In the genomic region with DNA sequence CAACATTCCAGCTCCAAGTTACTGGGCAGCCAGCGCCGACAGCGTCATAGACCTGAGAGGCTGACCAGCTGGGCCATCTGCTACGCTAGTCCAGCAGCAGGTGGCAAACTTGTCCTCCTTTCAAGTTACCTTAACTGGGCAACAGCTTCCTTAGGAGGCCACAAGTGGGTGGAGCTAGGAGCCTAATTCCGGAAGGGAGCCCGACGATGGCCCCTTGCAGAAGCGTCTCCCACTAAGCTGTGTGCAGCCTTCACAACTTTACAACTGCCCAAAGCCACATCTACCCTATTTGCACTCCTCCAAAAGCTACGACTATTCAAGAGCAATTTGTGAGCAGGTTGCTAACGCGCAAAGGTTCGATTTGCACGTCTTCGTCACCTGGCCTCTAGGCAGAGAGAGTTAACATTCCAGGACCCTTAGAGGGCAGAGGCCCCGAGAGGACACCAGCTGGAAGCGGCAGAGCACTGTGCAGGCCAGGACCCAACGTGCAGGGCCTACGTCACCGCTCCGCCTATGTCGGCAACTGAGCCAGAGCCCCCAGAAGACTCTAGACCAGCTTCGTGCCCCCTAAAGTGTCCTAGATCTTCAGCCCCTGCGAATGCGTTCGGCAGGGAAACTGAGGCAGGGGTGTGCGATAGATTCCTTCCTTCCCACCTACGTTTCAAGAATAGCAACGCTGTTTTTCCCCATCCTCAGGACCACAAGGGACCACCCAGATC, we compare ENCODE assay signal across 8 mouse cellular contexts. TPM values are rescaled to one million over a fixed set of nuclear protein-coding genes. Genes with fewer than 3 reads are reported as not detected.
DNase-seq lines count a peak whose midpoint lies in the region; ATAC-seq and TF ChIP-seq lines count a peak whose summit lies in the region.

No protein-coding gene starts in this region.

- TF ChIP-seq POLR2A in kidney, adult 2 months (IDR thresholded peaks at IDR 0.05; ENCODE audit: low read depth, low read length) = no peak
- no peak for TF ChIP-seq POLR2A in olfactory bulb, adult 2 months (IDR thresholded peaks at IDR 0.05; ENCODE audit: insufficient read depth, low read depth, low read length)

- TF ChIP-seq CTCF in kidney, adult 2 months (conservative IDR thresholded peaks at IDR 0.05; ENCODE audit: insufficient read depth, insufficient read length, low read depth, low read length) = peak; percentile 52
- TF ChIP-seq CTCF in olfactory bulb, adult 2 months (IDR thresholded peaks at IDR 0.05; ENCODE audit: insufficient read depth, low read depth, low read length) = no peak

- peak; percentile 29 for DNase-seq in T-cell, adult 2 months (ENCODE audit: low spot score)
- peak; percentile 76 for DNase-seq in embryo, embryonic 10 days (ENCODE audit: low spot score)
- DNase-seq in heart, adult 18-20 months = peak; percentile 73 to 78
- DNase-seq in kidney, adult 2 months = peak; percentile 91
- DNase-seq in frontal cortex, postnatal 25 days (ENCODE audit: low spot score in 2 of 2) = no peak

- peak overlapping the region; percentile 62 for H3K4me2 ChIP-seq in lung, embryonic 16.5 days (ENCODE audit: low read depth, low read length)

- WGBS in kidney, adult 2 months = 1% methylated on average over 28 of the region's 28 CpGs
- 1% methylated on average over 28 of the region's 28 CpGs for WGBS in lung, embryonic 16.5 days
- WGBS in olfactory bulb, adult 2 months = 2% methylated on average over 28 of the region's 28 CpGs

- peak overlapping the region; percentile 95 for H3K27ac ChIP-seq in kidney, adult 2 months (ENCODE audit: insufficient read depth, low read depth, low read length)
- H3K27ac ChIP-seq in lung, embryonic 16.5 days (ENCODE audit: low read length) = peak overlapping the region; percentile 99
- H3K27ac ChIP-seq in olfactory bulb, adult 2 months (ENCODE audit: insufficient read depth, low read depth, low read length) = peak overlapping the region; percentile 74

- H3K27me3 ChIP-seq in kidney, adult 2 months (replicated peaks; ENCODE audit: control insufficient read depth, insufficient read depth, low read length) = no peaks in the 10 kb centered on the region
- no peaks in the 10 kb centered on the region for H3K27me3 ChIP-seq in lung, embryonic 16.5 days (ENCODE audit: control insufficient read depth, insufficient read depth, low read depth, low read length)

- no peaks in the 10 kb centered on the region for H3K36me3 ChIP-seq in kidney, adult 2 months (ENCODE audit: control insufficient read depth, insufficient read depth, low read length)
- peaks cover 7% of the 10 kb centered on the region for H3K36me3 ChIP-seq in lung, embryonic 16.5 days (ENCODE audit: control insufficient read depth, insufficient read depth, low read length)

- peak; percentile 5 for ATAC-seq in CD4-positive, CD25-positive, alpha-beta regulatory T cell, adult 4 months
- peak; percentile 26 for ATAC-seq in lung, embryonic 16.5 days (ENCODE audit: low read depth)

- H3K9ac ChIP-seq in lung, embryonic 16.5 days (ENCODE audit: low read length) = peak overlapping the region; percentile 99

- H3K9me3 ChIP-seq in lung, embryonic 16.5 days (ENCODE audit: control insufficient read depth, low read length) = no peaks in the 10 kb centered on the region

- H3K4me1 ChIP-seq in kidney, adult 2 months (ENCODE audit: control insufficient read depth, insufficient read depth, low read length) = peaks cover 15% of the 10 kb centered on the region; the same call in 1 of the 2 replicates
- H3K4me1 ChIP-seq in lung, embryonic 16.5 days (replicated peaks; ENCODE audit: control insufficient read depth, insufficient read depth, low read length) = peaks cover 22% of the 10 kb centered on the region
- peaks cover 10% of the 10 kb centered on the region for H3K4me1 ChIP-seq in olfactory bulb, adult 2 months (ENCODE audit: control insufficient read depth, insufficient read depth, low read length)

- H3K4me3 ChIP-seq in kidney, adult 2 months (ENCODE audit: insufficient read depth, low read depth, low read length) = peak overlapping the region; percentile 85
- peak overlapping the region; percentile 79 for H3K4me3 ChIP-seq in lung, embryonic 16.5 days (ENCODE audit: low read length)
- H3K4me3 ChIP-seq in olfactory bulb, adult 2 months (ENCODE audit: insufficient read depth, low read depth, low read length) = peak overlapping the region; percentile 73

RNA-seq across cellular contexts. Expression of a gene that starts 0.4 kb away (rescaled TPM):
- polyA plus RNA-seq in CD4-positive, CD25-positive, alpha-beta regulatory T cell, adult 4 months (2017; shearing (Covaris generic)) = 100 to 1,000 TPM; 106 to 115 TPM
- total RNA-seq in heart, adult 18-20 months (2021) = 10 to 100 TPM; 27.3 to 30.5 TPM
- polyA plus RNA-seq in kidney, adult 2 months (2012; rRNA removed) = 37.2 and 43.1 TPM in 2 replicates
- 75.3 and 75.8 TPM in 2 replicates for polyA plus RNA-seq in lung, embryonic 16.5 days (2015; fragmentation: Nextera tagmentation; extraction: Ambion mirVana)
- not detected in 2 replicates for polyA plus RNA-seq in olfactory bulb, adult 2 months (2012; ENCODE audit: insufficient read depth, insufficient read length, low replicate concordance, missing spikeins)

RNA-seq across cellular contexts. Expression of a gene that starts 21.2 kb away (rescaled TPM):
- polyA plus RNA-seq in CD4-positive, CD25-positive, alpha-beta regulatory T cell, adult 4 months (2017; shearing (Covaris generic)) = under 1 TPM; 0.34 to 0.98 TPM
- 10 to 100 TPM; 37.7 to 39.3 TPM for total RNA-seq in heart, adult 18-20 months (2021)
- 39.6 and 41.5 TPM in 2 replicates for polyA plus RNA-seq in kidney, adult 2 months (2012; rRNA removed)
- 193 and 203 TPM in 2 replicates for polyA plus RNA-seq in lung, embryonic 16.5 days (2015; fragmentation: Nextera tagmentation; extraction: Ambion mirVana)
- not detected in 2 replicates for polyA plus RNA-seq in olfactory bulb, adult 2 months (2012; ENCODE audit: insufficient read depth, insufficient read length, low replicate concordance, missing spikeins)

RNA-seq across cellular contexts. Expression of a gene that starts 32.9 kb away (rescaled TPM):
- 1 to 10 TPM; 5.6 to 8.2 TPM for polyA plus RNA-seq in CD4-positive, CD25-positive, alpha-beta regulatory T cell, adult 4 months (2017; shearing (Covaris generic))
- 1 to 10 TPM; 6.8 to 7.7 TPM for total RNA-seq in heart, adult 18-20 months (2021)
- 20.4 and 25.7 TPM in 2 replicates for polyA plus RNA-seq in kidney, adult 2 months (2012; rRNA removed)
- polyA plus RNA-seq in lung, embryonic 16.5 days (2015; fragmentation: Nextera tagmentation; extraction: Ambion mirVana) = 14.3 and 14.6 TPM in 2 replicates
- not detected in 2 replicates for polyA plus RNA-seq in olfactory bulb, adult 2 months (2012; ENCODE audit: insufficient read depth, insufficient read length, low replicate concordance, missing spikeins)

RNA-seq across cellular contexts. Expression of a gene that starts 45.4 kb away (rescaled TPM):
- 1 to 10 TPM in 1 of 2 experiments, under 1 TPM in 1; 0.65 to 1.6 TPM for polyA plus RNA-seq in CD4-positive, CD25-positive, alpha-beta regulatory T cell, adult 4 months (2017; shearing (Covaris generic))
- 10 to 100 TPM; 50.5 to 55.8 TPM for total RNA-seq in heart, adult 18-20 months (2021)
- polyA plus RNA-seq in kidney, adult 2 months (2012; rRNA removed) = 3.7 and 4.7 TPM in 2 replicates
- 7.1 and 7.8 TPM in 2 replicates for polyA plus RNA-seq in lung, embryonic 16.5 days (2015; fragmentation: Nextera tagmentation; extraction: Ambion mirVana)
- not detected in 2 replicates for polyA plus RNA-seq in olfactory bulb, adult 2 months (2012; ENCODE audit: insufficient read depth, insufficient read length, low replicate concordance, missing spikeins)

RNA-seq across cellular contexts. Expression of a gene that starts 46.0 kb away (rescaled TPM):
- 100 to 1,000 TPM; 211 to 247 TPM for polyA plus RNA-seq in CD4-positive, CD25-positive, alpha-beta regulatory T cell, adult 4 months (2017; shearing (Covaris generic))
- 10 to 100 TPM; 80.8 to 98.1 TPM for total RNA-seq in heart, adult 18-20 months (2021)
- 504 and 687 TPM in 2 replicates for polyA plus RNA-seq in kidney, adult 2 months (2012; rRNA removed)
- 156 and 161 TPM in 2 replicates for polyA plus RNA-seq in lung, embryonic 16.5 days (2015; fragmentation: Nextera tagmentation; extraction: Ambion mirVana)
- polyA plus RNA-seq in olfactory bulb, adult 2 months (2012; ENCODE audit: insufficient read depth, insufficient read length, low replicate concordance, missing spikeins) = not detected in 2 replicates

Comparison
In these comparisons a context has a peak if more than half of its experiments do, and no peak if none do; other contexts are left out.
1. DNase-seq: peak in T-cell, adult 2 months (single experiment), embryo, embryonic 10 days (single experiment), heart, adult 18-20 months (2 of 2) and kidney, adult 2 months (single experiment); none in frontal cortex, postnatal 25 days (0 of 2).
2. Peak in every context shown above with its lines, with median percentiles within 50 percentile points of each other: H3K27ac ChIP-seq and H3K4me3 ChIP-seq.